Mouse (Mus musculus): ENCODE measurements around the gene Mical2. TPM values are rescaled to one million over a fixed set of nuclear protein-coding genes. Genes with fewer than 3 reads are reported as not detected.

Mical2 gene
- polyA plus RNA-seq (2015; fragmentation: Nextera tagmentation; extraction: Ambion mirVana) = 105 and 109 TPM in 2 replicates

- H3K27ac ChIP-seq (replicated peaks) = peak within 1 kb of the TSS; percentile 94
- ATAC-seq (ENCODE audit: extremely low read depth, insufficient number of reproducible peaks, low FRiP score, low TSS enrichment) = peak; percentile 88
- WGBS = under 1% methylated on average over 53 of the region's 53 CpGs
- no peaks in the 10 kb centered on the region for H3K27me3 ChIP-seq (replicated peaks)
- peak within 1 kb of the TSS; percentile 87 for H3K4me3 ChIP-seq
- H3K4me1 ChIP-seq = peaks cover 75% of the 10 kb centered on the region
- H3K9ac ChIP-seq = peak within 1 kb of the TSS; percentile 93
- H3K9me3 ChIP-seq = 0 out of 2 replicates have a peak, but pooled peaks cover 3% of the 10 kb centered on the region
- H3K4me2 ChIP-seq = peak within 1 kb of the TSS; percentile 85
- peaks cover 30% of the 10 kb centered on the region for H3K36me3 ChIP-seq
Measured at GRCm38 (mm10) chr7:112225615-112226262, at the start of gene Mical2. Mical2 (plus strand) TSS chr7:112225856.

DNA sequence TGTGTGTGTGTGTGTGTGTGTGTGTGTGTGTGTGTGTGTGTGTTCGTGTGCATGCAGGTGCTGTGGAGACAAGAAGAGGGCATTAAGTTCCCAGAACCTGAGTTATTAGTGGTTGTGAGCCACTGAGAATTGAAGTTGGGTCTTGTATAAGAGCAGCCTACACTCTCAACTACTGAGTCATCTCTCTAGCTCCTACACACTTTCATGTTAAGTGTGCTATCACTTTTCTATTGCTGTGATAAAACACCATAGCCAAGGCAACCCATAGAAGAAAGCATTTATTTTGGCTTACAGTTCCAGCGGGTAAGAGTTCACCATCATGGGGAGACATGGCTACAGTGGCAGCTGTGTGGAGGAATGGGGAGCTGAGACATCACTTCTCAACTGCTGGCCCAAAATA lies 49.0 kb upstream of the Mical2 start:
- Histone ChIP-seq H3K27me3 (replicated peaks) (no peaks in the 10 kb centered on the region), H3K4me1 (peaks cover 12% of the 10 kb centered on the region), H3K9me3 (no peaks in the 10 kb centered on the region), H3K4me3 (no peak overlapping the region), H3K4me2 (no peak overlapping the region), H3K9ac (no peak overlapping the region), H3K36me3 (no peaks in the 10 kb centered on the region), H3K27ac (replicated peaks) (no peak overlapping the region)
- WGBS = 68% methylated on average over 2 of the region's 2 CpGs
- ATAC-seq (ENCODE audit: extremely low read depth, insufficient number of reproducible peaks, low FRiP score, low TSS enrichment) = no peak

DNA sequence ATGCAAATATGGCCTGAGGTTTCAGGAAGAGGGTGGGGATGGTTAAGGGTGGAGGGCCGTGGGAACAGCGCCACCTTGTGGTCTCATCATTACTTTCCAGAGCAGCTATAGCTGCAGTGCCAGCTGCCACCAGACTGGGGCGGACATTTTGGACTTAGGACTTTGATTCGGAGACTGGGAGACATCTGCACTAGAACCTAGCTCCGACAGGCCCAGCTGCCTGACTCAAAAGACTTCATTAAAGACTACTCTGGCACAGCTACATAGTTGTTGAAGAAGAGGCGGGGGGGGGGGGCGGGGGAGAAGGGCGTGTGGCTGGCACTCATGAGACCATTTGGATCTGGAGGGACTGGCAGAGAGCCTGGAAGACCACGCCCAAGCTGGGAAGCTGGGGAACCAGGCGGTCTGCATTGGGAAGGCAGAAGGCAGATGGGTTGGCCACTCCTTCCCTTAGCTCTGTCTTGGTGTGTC lies 45.4 kb upstream of the Mical2 start:
- 0 out of 2 replicates have a peak, but pooled peaks have one; percentile 55 for ATAC-seq (ENCODE audit: extremely low read depth, insufficient number of reproducible peaks, low FRiP score, low TSS enrichment)
- Histone ChIP-seq H3K4me1 (peaks cover 27% of the 10 kb centered on the region), H3K4me2 (peak overlapping the region; percentile 58), H3K9me3 (no peaks in the 10 kb centered on the region), H3K36me3 (no peaks in the 10 kb centered on the region), H3K27me3 (replicated peaks) (no peaks in the 10 kb centered on the region), H3K9ac (peak overlapping the region; percentile 50), H3K4me3 (peak overlapping the region; percentile 17; the same call in 1 of the 2 replicates), H3K27ac (replicated peaks) (0 out of 2 replicates have a peak overlapping the region, but pooled peaks have one; percentile 8)
- WGBS = 10% methylated on average over 9 of the region's 10 CpGs

GRCm38 (mm10) chr7:112183258-112183841 lies 42.3 kb upstream of the Mical2 start:
- 27% methylated on average over 5 of the region's 5 CpGs for WGBS
- H3K4me1 ChIP-seq = peaks cover 46% of the 10 kb centered on the region
- H3K36me3 ChIP-seq = no peaks in the 10 kb centered on the region
- H3K4me3 ChIP-seq = no peak overlapping the region
- no peak overlapping the region for H3K4me2 ChIP-seq
- no peak overlapping the region for H3K9ac ChIP-seq
- no peaks in the 10 kb centered on the region for H3K27me3 ChIP-seq (replicated peaks)
- no peak overlapping the region for H3K27ac ChIP-seq (replicated peaks)
- ATAC-seq (ENCODE audit: extremely low read depth, insufficient number of reproducible peaks, low FRiP score, low TSS enrichment) = no peak; the same call in 1 of the 2 replicates
- H3K9me3 ChIP-seq = no peaks in the 10 kb centered on the region

DNA sequence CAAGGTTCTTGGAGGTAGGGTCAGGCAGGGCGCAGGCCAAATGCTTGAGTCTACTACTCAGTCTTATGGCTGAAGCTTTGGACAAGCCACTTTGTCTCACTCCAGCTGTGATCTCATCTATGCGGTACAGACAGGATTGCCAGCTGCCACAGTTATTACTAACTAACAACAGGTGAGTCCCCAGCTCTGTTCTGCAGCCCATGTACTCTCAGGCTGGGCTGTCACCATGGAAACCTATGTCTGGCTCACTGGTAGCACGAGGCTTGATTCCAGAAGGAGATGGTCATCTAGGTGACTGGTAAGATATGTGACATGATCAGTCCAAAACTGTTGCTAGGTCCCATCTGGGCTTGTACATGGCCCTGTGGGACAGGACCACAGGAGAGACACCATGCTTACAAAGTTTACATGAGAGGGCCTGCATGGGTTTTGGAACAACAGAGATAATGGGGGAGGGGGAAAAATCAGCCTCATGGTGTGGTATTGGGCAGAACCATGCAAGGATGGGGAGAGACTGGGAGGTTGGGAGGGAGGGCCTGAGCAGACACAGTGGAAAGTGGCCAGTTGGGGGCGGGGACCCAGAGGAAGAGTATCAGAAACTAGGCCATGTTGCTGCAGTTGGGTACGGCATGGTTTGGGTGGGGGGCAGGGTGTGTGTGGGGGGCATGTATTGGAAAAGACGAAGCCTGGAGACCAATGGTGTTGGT lies 41.0 kb upstream of the Mical2 start:
- H3K27ac ChIP-seq (replicated peaks) = no peak overlapping the region
- H3K9ac ChIP-seq = no peak overlapping the region
- no peak overlapping the region for H3K4me2 ChIP-seq
- no peaks in the 10 kb centered on the region for H3K9me3 ChIP-seq
- H3K36me3 ChIP-seq = no peaks in the 10 kb centered on the region
- no peak overlapping the region for H3K4me3 ChIP-seq
- 83% methylated on average over 6 of the region's 6 CpGs for WGBS
- no peaks in the 10 kb centered on the region for H3K27me3 ChIP-seq (replicated peaks)
- ATAC-seq (ENCODE audit: extremely low read depth, insufficient number of reproducible peaks, low FRiP score, low TSS enrichment) = no peak
- H3K4me1 ChIP-seq = peaks cover 50% of the 10 kb centered on the region

DNA sequence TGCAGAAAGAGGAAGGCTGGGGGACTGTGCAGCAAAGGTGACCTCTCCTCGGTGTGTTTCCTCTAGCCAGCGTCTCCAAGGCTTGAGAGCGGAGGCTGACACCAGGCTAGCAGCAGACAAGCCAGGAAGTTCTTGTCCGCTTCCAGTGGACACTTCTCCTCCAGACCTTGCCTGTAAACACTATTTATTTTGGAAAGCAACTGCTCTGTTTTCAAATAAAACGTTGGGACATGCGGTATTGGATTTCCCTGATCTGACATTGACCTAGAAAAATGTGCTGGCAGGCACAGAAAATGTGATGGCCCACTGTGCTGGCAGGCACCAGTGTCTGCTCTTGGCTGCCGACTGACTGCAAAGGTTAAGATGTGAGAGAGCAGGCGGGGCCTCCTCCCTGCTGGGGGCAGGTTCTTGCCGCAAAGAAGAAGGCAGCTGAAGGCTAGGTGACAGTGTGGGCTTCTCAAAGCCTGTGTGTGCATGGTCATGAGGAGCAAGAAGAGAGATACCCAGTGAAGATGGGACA lies 40.4 kb upstream of the Mical2 start:
- no peak overlapping the region for H3K27ac ChIP-seq (replicated peaks)
- H3K27me3 ChIP-seq (replicated peaks) = no peaks in the 10 kb centered on the region
- H3K4me2 ChIP-seq = no peak overlapping the region
- H3K36me3 ChIP-seq = no peaks in the 10 kb centered on the region
- H3K9me3 ChIP-seq = no peaks in the 10 kb centered on the region
- peaks cover 47% of the 10 kb centered on the region for H3K4me1 ChIP-seq
- whole genome bisulfite sequencing = 58% methylated on average over 9 of the region's 9 CpGs
- no peak overlapping the region for H3K4me3 ChIP-seq
- no peak overlapping the region for H3K9ac ChIP-seq
- ATAC-seq (ENCODE audit: extremely low read depth, insufficient number of reproducible peaks, low FRiP score, low TSS enrichment) = no peak

- Histone ChIP-seq H3K9ac (no peak overlapping the region), H3K4me1 (peaks cover 45% of the 10 kb centered on the region), H3K36me3 (no peaks in the 10 kb centered on the region), H3K9me3 (no peaks in the 10 kb centered on the region), H3K4me2 (no peak overlapping the region), H3K27me3 (replicated peaks) (no peaks in the 10 kb centered on the region), H3K27ac (replicated peaks) (no peak overlapping the region), H3K4me3 (no peak overlapping the region)
- ATAC-seq (ENCODE audit: extremely low read depth, insufficient number of reproducible peaks, low FRiP score, low TSS enrichment) = no peak
- WGBS = 80% methylated on average over 7 of the region's 7 CpGs
Measured at GRCm38 (mm10) chr7:112186871-112187270, 38.8 kb upstream of the Mical2 start.

DNA sequence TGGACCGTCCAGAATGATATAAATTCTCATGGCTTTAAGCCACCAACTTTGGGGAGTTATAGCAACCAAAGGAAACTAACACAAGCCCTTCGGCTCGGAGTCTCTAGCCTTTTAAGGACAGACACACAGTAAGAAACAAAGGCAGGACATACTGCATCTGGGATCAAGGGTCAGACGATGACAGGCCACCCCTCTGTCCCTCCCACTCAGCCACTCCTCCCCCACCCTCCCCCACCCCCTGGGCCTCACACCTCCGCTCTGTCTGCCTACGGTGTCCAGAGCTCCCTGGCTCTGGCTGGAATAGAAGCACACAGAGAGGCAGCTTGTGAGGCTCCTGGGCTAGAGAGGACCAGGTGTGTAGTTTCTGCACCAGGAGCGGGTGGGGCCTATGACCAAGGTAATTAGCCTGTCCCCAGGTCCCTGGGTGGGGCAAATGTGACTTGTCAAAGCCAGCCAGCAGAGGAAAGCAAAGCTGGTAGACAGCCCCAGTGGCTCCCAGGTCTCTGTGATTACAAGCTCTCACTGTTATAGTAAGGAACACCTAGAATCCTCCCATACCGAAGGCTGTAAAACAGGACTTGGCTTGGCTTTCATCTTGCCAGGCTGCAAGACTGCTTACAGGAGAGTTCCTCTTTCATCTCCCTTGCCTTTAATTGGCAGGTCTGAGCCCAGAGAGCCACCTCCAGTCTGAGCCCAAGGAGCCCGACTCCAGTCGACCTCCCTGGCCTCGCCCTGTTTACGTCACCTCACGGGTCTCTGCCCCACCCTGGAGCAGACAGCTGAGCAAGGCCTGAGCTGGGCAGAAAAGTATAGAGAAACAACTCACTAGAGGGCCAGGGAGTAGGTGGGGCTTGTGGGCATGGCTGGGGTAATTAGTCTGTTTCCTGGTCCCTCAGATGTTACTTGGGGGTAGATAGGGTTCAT lies 37.9 kb upstream of the Mical2 start:
- Histone ChIP-seq H3K9me3 (no peaks in the 10 kb centered on the region), H3K36me3 (no peaks in the 10 kb centered on the region), H3K4me2 (no peak overlapping the region), H3K9ac (peak overlapping the region; percentile 45), H3K4me3 (no peak overlapping the region), H3K27ac (replicated peaks) (peak overlapping the region; percentile 21; the same call in 1 of the 2 replicates), H3K4me1 (peaks cover 50% of the 10 kb centered on the region), H3K27me3 (replicated peaks) (no peaks in the 10 kb centered on the region)
- 47% methylated on average over 13 of the region's 13 CpGs for WGBS
- ATAC-seq (ENCODE audit: extremely low read depth, insufficient number of reproducible peaks, low FRiP score, low TSS enrichment) = no peak

GRCm38 (mm10) chr7:112192237-112192636 lies 33.4 kb upstream of the Mical2 start:
- Histone ChIP-seq H3K4me3 (no peak overlapping the region), H3K4me2 (no peak overlapping the region), H3K36me3 (no peaks in the 10 kb centered on the region), H3K9ac (no peak overlapping the region), H3K4me1 (peaks cover 27% of the 10 kb centered on the region), H3K27me3 (replicated peaks) (no peaks in the 10 kb centered on the region), H3K27ac (replicated peaks) (peak overlapping the region; percentile 42), H3K9me3 (no peaks in the 10 kb centered on the region)
- WGBS = 75% methylated on average over 4 of the region's 4 CpGs
- ATAC-seq (ENCODE audit: extremely low read depth, insufficient number of reproducible peaks, low FRiP score, low TSS enrichment) = no peak

- H3K9me3 ChIP-seq = no peaks in the 10 kb centered on the region
- H3K27me3 ChIP-seq (replicated peaks) = no peaks in the 10 kb centered on the region
- H3K9ac ChIP-seq = no peak overlapping the region
- ATAC-seq (ENCODE audit: extremely low read depth, insufficient number of reproducible peaks, low FRiP score, low TSS enrichment) = no peak
- 79% methylated on average over 5 of the region's 5 CpGs for WGBS
- no peak overlapping the region for H3K4me3 ChIP-seq
- peaks cover 22% of the 10 kb centered on the region for H3K4me1 ChIP-seq
- H3K27ac ChIP-seq (replicated peaks) = no peak overlapping the region
- H3K4me2 ChIP-seq = no peak overlapping the region
- H3K36me3 ChIP-seq = no peaks in the 10 kb centered on the region
Measured at GRCm38 (mm10) chr7:112192778-112193177, 32.9 kb upstream of the Mical2 start.

Measured in heart, embryonic 13.5 days (tissue).